Mouse (Mus musculus) bone marrow, adult 2 months (tissue): Measurements from ENCODE around the gene Map2k6. TPM values are rescaled to one million over a fixed set of nuclear protein-coding genes. Genes with fewer than 3 reads are reported as not detected.

Experiments used
- H3K27ac ChIP-seq: fragments of 200-500 bp; 2 replicates; pipeline ENCODE4 v1.5.1; 2012; ENCODE audit warnings: low read depth, mild to moderate bottlenecking, control low read depth, inconsistent platforms, low read length; ENCODE audit not compliant: control insufficient read depth, poor library complexity, insufficient read depth
- H3K4me1 ChIP-seq: fragments of 200-500 bp; 2 replicates; pipeline ENCODE4 v1.6.1; 2011; ENCODE audit warnings: low read length; ENCODE audit not compliant: control insufficient read depth, insufficient read depth
- H3K4me3 ChIP-seq: fragments of 200-500 bp; replicated peaks from 2 replicates; pipeline ENCODE3; 2011; ENCODE audit warnings: mild to moderate bottlenecking, low read depth, low read length, control low read depth; ENCODE audit not compliant: control insufficient read depth
- CTCF ChIP-seq: fragments of 200-500 bp; IDR thresholded peaks from 2 replicates; pipeline ENCODE4 v1.5.1; 2011; ENCODE audit warnings: low read length, control low read depth; ENCODE audit not compliant: control insufficient read depth, insufficient read depth
- POLR2A ChIP-seq: fragments of 200-500 bp; IDR thresholded peaks from 2 replicates; pipeline ENCODE4 v1.6.1; 2011; ENCODE audit warnings: low read depth, mild to moderate bottlenecking, control low read depth, low read length, borderline replicate concordance; ENCODE audit not compliant: control insufficient read depth
- WGBS: fragments of 180-500 bp; shearing (Covaris S2); methylation state at CpG from one replicate; pipeline ENCODE4 v1.1.7; 2018; 5-methylcytosine and 5-hydroxymethylcytosine counted together
- polyA plus RNA-seq: library from polyadenylated mRNA; stranded (reverse); fragments of >200 nt; gene quantifications from 2 replicates; pipeline ENCODE4 v1.2.4, GENCODE M21; 2011; ENCODE audit warnings: low replicate concordance; ENCODE audit not compliant: missing spikeins, insufficient read depth, insufficient read length

Map2k6 gene
- polyA plus RNA-seq, 1 experiment: 6.0 TPM

- 67% methylated on average over 3 of the region's 3 CpGs for WGBS
Measured at GRCm38 (mm10) chr11:110545416-110545815, 146.5 kb downstream of the Map2k6 start.

GRCm38 (mm10) chr11:110551471-110551967 is 152.6 kb downstream of the Map2k6 start:
- WGBS: 44% methylated on average over 12 of the region's 12 CpGs
- TF ChIP-seq CTCF (no peak), POLR2A (no peak)
- H3K4me1 ChIP-seq: no peaks in the 10 kb centered on the region
- H3K4me3 ChIP-seq: no peak overlapping the region
- H3K27ac ChIP-seq: no peak overlapping the region

More at GRCm38 (mm10) chr11:110545416-110545815, 146.5 kb downstream of the Map2k6 start:
- Histone ChIP-seq H3K4me3 (no peak overlapping the region), H3K4me1 (peaks cover 3% of the 10 kb centered on the region; the same call in 1 of the 2 replicates), H3K27ac (no peak overlapping the region)
- TF ChIP-seq POLR2A: no peak
- no peak for TF ChIP-seq CTCF

- H3K4me1 ChIP-seq: no peaks in the 10 kb centered on the region; the same call in 1 of the 2 replicates
- no peak overlapping the region for H3K27ac ChIP-seq
- 54% methylated on average over 12 of the region's 12 CpGs for WGBS
- no peak overlapping the region for H3K4me3 ChIP-seq
- TF ChIP-seq CTCF: no peak
- no peak for TF ChIP-seq POLR2A
Measured at GRCm38 (mm10) chr11:110562320-110563081, 163.6 kb downstream of the Map2k6 start.

GRCm38 (mm10) chr11:110563272-110563671 is 164.3 kb downstream of the Map2k6 start:
- no peaks in the 10 kb centered on the region; the same call in 1 of the 2 replicates for H3K4me1 ChIP-seq
- TF ChIP-seq POLR2A (no peak), CTCF (no peak)
- no peak overlapping the region for H3K27ac ChIP-seq
- WGBS: 15% methylated on average over 12 of the region's 12 CpGs
- H3K4me3 ChIP-seq: no peak overlapping the region

GRCm38 (mm10) chr11:110563801-110564200 is 164.9 kb downstream of the Map2k6 start:
- TF ChIP-seq POLR2A: no peak
- TF ChIP-seq CTCF: no peak
- H3K4me1 ChIP-seq: no peaks in the 10 kb centered on the region; the same call in 1 of the 2 replicates
- no peak overlapping the region for H3K4me3 ChIP-seq
- WGBS: 41% methylated on average over 10 of the region's 10 CpGs
- no peak overlapping the region for H3K27ac ChIP-seq

GRCm38 (mm10) chr11:110566307-110566706 is 167.4 kb downstream of the Map2k6 start:
- WGBS: 73% methylated on average over 7 of the region's 7 CpGs
- TF ChIP-seq POLR2A (no peak), CTCF (no peak)
- H3K4me1 ChIP-seq: no peaks in the 10 kb centered on the region; the same call in 1 of the 2 replicates
- H3K27ac ChIP-seq: no peak overlapping the region
- no peak overlapping the region for H3K4me3 ChIP-seq

GRCm38 (mm10) chr11:110572548-110572947 is 173.6 kb downstream of the Map2k6 start:
- TF ChIP-seq POLR2A (no peak), CTCF (peak; percentile 59)
- H3K27ac ChIP-seq: no peak overlapping the region
- no peaks in the 10 kb centered on the region for H3K4me1 ChIP-seq
- no peak overlapping the region for H3K4me3 ChIP-seq
- 49% methylated on average over 10 of the region's 10 CpGs for whole genome bisulfite sequencing

Other genes with a start within 250 kb of the Map2k6 start
- gene Abca9, start 230.9 kb upstream of the Map2k6 start, polyA plus RNA-seq: 0.75 and 2.1 TPM in 2 replicates
- 0.18 TPM in 1 of 2 replicates, not detected in the other for gene Abca6, start 147.3 kb upstream of the Map2k6 start, polyA plus RNA-seq
- gene Abca5, start 61.4 kb upstream of the Map2k6 start, polyA plus RNA-seq: 1.0 TPM in 1 of 2 replicates, not detected in the other